Mouse (Mus musculus): ENCODE results near the gene Spg11.
"Not testable (repeated sequence)": the region's sequence is repeated elsewhere in the genome, so short reads cannot be mapped to it uniquely, and the experiment has no call there.

- TF ChIP-seq CTCF, EP300 (IDR thresholded peaks at IDR 0.05; ENCODE audit: low read depth): not testable (repeated sequence)
Observed at GRCm38 (mm10) chr2:122097686-122098085, 20.5 kb downstream of the Spg11 start.
